Mouse (Mus musculus) skeletal muscle tissue, postnatal 0 days (tissue): ENCODE results near the gene Pfkfb1. TPM values are rescaled to one million over a fixed set of nuclear protein-coding genes. Genes with fewer than 3 reads are reported as not detected.

Experiments
- microRNA-seq, 2 experiments: library from miRNA; unstranded; fragments of <30 nt; microRNA quantifications; one replicate each; pipeline ENCODE4; 2016
- polyA plus RNA-seq: library from polyadenylated mRNA; unstranded; fragments of >200 nt; fragmentation: Nextera tagmentation; extraction: Ambion mirVana; gene quantifications from 2 replicates; pipeline ENCODE4 v1.2.1, GENCODE M21; 2015

Pfkfb1 gene
- polyA plus RNA-seq: 6.9 and 9.1 TPM in 2 replicates

DNA sequence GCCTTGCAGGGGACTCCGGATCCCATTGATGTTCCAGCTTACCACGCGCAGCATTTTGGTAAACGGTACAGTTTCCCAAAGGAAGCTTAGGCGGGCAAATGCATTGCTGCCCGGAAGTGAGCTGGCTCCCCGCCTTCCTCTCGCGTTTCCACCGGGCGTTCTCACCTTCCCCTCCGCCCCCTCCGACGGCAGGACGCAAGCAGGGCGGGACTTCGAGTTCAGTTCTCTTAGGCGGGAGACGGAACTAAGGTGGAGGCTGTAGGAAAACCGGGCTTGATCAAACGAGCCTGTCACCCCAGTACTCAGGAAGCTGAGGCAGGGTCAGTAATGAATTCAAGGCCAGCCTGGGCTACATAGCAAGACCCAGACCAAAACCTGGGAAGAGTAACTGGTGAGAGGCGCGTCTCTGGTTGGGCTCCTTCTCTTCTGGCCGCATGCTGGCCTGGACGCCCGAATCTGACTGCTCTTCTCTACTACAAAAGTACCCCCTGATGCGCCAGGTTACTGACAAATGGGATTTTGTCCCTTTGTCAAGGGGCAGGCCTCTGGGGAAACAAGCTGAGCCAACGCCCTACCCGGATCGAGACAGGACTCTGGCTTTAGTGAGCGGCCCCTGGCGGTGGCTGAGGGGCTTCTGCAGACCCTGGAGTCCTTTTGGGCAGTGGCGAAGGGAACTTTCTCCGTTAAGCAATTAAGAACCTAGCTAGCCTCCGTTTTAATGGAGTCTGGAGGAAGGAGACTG, at the start of gene Pfkfb1:
TSS of gene Pfkfb1 (plus strand) at position 207 of the 742 bp plus-strand sequence.

GRCm38 (mm10) chrX:150547239-150547638, 40.8 kb upstream of the Pfkfb1 start, which contains the start of gene Alas2:
TSS of gene Alas2 (plus strand) at chrX:150547375.

DNA sequence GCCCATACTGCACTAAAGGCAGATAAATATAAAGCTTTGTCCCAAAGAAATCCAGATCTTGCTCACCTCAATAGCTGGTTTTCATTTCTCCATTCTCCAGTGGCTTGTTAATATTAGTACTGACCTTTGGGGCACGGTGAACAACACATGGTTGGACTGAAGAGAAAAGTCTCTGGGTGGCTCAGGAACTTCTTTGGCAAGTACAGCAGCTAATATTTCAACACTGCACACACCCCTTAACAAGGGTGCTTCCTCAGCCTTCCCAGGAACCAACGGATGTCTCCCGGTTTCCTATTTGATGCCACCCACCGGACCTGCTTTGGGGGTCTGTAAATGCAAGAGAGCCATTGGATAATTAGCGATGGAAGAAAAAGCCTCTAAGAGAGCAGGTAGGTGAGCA, 1.7 kb downstream of the Pfkfb1 start, which contains the start of gene Apex2:
TSS of gene Apex2 (minus strand) at position 173 of the 400 bp plus-strand sequence.

GRCm38 (mm10) chrX:150656908-150657796, 69.1 kb downstream of the Pfkfb1 start, which contains the start of gene Tro:
TSS of gene Tro (minus strand) at chrX:150657583.

Small RNAs within 50 kb of the gene (microRNA-seq; reads per million reads assigned to microRNA genes)
- gene Mir3620: 0 to 0.10 reads per million in 2 experiments

Other genes with a start within 250 kb of the Pfkfb1 start
- gene Tmem29, start 129.1 kb upstream of the Pfkfb1 start, polyA plus RNA-seq: 10.0 and 10.1 TPM in 2 replicates
- 14.8 and 17.9 TPM in 2 replicates for gene Alas2, start 40.9 kb upstream of the Pfkfb1 start, polyA plus RNA-seq
- gene Apex2, start 1.6 kb downstream of the Pfkfb1 start, polyA plus RNA-seq: 5.0 and 7.0 TPM in 2 replicates
- 5.6 and 6.0 TPM in 2 replicates for gene Tro, start 69.4 kb downstream of the Pfkfb1 start, polyA plus RNA-seq
- gene Maged2, start 226.1 kb downstream of the Pfkfb1 start, polyA plus RNA-seq: 1,100 and 1,110 TPM in 2 replicates